Mouse (Mus musculus) thymus, adult 18-20 months (tissue): ENCODE results near the gene Pik3c2g.

ENCODE experiments used
- DNase-seq, 2 experiments: peaks; one replicate each; pipeline ENCODE4 v3.0.0; 2022; ENCODE audit warnings: mixed read lengths in 2 of 2

Gene Pik3c2g

DNA sequence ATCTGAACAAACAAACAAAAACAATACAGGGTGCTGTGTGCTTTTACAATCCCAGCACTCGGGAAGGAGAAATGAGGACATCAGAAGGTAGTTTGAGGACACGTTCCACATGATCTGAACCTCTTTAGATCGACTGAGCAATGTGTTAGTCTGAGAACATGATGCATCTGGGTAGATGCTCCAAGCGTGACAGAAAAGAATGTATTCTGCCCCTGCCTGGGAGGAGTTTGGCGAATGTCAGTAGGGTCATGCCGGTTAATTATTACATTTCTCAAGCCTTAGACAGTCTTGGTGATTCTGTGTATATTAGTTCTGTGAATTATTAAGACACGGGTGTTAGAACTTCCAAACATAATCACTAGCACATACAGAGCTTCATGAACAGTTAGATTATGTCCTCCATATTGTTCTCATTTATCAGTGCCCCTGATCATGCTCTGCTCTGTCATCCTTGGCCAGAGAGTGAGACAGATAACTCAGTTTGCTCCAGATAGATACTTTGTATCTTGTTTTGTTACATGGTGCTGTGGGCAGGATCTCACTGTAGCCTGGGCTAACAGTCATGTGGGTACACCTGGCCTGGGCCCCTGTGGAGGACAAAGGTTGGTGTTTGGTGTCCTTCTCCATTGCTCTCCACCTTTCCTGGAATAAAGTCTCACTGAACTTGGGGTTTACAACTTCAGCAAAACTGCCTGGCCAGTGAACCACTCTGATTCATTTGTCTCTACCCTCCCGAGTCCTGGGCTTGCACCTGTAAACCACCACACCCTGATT is 360.3 kb downstream of the Pik3c2g start:
- no peak for DNase-seq

DNA sequence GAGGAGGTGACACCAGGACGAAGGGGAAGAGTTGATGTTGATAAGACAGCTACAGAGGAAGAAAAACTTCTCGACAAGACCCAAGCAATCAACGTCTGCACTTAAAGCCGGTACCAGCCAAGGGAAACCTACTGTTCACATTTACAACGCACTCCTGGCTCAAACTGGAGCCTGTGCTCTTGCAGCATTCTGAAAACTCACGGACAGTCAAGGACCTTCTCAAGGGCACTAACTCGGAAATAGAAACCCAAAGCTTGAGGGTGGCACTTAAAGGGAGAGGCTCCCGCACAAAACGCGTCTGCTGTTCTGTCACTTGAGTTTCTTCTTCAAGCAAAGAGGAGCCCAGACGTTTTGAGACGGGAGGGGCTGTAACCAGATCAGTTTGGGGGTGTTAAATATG is 366.6 kb downstream of the Pik3c2g start:
- DNase-seq, result no peak

DNA sequence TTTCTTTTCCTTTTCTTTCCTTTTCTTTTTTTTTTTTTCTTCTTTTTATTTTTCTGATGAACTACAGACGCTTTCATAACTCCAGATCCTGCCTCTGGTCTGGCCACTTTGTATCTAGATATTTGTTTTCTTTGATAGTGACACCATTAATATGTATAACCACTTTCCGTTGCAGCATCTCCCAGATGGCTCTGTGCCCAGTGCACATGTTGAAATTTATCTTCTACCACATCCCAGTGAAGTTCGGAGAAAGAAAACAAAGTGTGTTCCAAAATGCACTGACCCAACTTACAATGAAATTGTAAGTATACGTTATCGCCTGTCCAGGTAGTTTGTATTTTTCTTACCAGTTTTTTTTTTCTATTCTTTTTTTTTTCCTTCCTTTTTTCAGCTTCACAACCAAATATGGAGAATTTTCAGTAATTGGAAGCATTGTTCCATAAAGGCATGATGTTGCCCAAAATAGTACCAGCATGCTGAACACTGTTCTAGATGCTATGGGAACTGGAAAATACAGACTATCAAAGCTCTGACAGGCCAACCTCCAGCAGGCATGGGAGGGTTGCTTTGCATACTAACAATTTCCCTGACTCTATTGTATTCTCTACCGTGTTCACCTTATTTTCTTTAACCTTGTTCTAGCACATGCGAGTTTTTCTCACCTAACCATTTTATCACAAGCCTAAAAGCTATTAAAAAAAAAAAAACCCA is 370.7 kb downstream of the Pik3c2g start:
- DNase-seq, result no peak

DNA sequence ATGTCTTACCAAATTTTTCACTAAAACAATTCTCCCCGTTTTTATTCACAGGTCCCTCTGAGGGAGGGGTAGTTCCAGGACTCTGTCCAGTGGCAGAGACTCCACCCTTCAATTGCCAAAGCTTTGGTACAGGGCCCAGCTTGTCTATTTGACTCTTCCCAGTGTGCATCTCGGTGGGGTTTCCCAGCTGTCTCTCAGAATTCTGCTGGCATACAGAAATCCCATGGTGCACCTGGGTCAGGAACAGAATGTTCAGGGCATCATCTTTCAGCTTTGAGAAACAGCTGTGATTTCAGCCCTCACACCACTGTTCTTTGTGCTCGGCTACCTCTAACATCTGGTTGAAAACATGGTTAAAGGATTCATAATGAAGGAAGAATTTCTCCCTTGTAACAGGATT is 376.8 kb downstream of the Pik3c2g start:
- no peak for DNase-seq

DNA sequence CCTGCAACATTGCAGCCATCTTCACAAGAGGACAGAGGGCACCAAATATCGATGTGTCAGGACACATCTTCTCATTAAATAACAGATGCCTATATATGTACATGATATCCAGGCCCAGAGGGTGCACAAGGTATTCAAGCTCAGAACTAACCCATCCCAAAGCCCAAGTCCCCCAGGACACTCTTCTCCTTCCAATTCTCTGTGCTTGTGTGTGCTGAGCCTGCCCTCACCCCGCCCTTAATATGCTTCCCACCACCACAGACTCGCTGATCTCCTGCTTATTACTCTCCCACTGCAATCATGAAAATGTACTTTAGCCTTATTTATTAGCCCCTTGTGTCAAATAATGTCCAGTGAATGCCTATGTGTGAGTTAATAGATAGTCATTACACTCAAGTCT is 377.9 kb downstream of the Pik3c2g start:
- no peak for DNase-seq

DNA sequence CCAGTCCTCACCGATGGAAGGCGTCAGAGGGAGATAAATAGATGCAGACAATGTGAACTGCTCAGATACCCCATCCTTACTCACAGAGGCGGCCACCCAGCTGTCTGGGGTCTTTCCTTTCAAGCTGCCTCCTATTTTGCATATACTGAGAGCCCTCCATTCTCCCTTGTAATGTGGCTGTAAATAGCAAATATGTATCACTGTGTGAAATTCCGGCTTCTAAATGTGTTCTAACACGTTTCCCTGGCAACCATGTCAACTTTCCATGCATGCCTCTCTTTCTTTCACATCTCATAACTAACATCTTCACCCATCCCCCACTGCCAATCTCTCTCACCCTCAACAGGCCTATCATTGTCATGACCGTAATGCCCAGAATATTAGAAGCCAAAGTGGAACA is 379.7 kb downstream of the Pik3c2g start:
- DNase-seq, result no peak

DNA sequence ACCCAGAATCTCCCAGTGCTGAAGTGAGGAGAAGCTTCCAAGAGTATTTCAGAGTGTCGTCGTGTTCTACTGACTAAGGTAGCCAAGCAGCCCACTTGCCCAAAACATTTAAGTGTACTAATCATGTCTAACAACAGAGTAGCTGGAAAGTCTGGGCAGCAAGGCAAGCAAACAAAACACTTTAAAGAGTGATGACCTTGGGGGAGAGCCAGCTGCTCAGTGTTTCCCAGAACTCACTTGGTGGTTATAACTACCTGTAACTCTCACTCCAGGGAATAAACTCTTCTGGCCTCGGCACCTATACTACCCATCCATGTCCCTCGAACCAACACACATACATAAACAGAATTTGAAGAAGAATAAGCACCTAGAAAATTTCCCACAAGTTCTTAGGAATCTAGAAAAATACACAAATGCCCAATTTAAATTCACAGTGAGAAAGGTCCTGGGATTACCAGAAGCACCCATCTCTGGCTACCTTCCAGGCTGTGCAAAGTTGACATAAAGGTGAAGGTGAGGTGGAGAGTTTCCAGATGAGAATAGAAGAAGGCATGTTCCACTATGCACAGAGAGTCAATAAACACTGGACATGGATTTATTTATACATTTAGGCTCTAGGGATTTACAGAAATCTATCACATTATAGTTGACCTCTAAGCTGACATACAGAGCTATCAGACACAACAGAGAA is 384.7 kb downstream of the Pik3c2g start:
- no peak for DNase-seq

DNA sequence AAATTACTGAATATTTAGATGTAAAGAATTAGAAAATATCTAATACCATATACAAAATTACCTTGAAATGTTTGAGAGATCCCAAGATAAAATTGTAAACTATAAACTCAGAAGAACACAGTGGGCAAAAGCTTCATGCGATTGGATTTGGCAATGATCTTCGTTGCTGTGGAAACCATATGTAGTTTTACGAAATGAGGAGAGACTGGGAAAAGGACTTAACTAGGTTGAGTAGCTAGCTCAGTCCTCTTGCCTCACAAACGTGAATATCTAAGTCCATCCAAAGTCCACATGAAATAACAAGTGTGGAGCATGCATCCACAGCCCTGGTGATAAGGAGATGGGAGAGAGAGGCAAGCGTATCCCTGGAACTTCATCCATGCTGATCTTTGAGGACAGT is 387.6 kb downstream of the Pik3c2g start:
- DNase-seq, result no peak

DNA sequence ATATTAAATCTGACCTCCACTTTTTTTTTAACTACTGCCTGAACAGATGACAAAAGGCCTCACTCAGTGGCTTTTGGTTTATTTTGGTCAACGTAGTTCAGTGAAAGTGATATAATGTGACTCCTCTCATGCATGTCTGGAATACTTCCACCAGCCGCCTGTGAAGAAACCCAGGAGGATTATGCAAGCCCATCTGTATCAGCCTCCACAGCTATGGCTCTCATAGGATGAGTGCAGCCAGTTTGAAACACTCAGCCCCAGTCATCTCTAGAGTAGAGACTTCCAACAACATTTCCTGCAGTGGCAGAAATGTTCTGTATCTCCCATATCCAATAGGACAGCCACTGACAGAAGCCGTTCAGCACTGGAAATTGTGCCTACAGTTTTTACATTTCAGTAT is 391.1 kb downstream of the Pik3c2g start:
- no peak for DNase-seq

DNA sequence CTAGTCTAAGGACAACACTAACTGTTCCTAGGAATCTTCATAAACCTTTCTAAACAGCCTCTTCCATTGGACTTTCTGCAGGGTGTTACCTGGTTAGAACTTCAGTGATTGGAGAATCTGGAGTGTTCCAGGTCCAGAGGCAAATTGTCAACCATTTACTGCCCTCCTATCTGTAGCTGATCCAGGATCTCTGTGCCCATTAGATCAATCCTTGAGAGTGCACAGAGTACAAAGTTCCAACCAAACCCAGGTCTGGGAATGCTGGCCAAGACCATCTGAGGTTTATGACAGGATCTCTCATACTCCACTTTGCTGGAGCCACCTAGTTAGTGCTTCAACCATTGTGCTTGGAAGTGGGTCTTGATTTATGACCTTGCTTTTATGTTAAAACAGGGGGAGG is 394.0 kb downstream of the Pik3c2g start:
- no peak for DNase-seq

DNA sequence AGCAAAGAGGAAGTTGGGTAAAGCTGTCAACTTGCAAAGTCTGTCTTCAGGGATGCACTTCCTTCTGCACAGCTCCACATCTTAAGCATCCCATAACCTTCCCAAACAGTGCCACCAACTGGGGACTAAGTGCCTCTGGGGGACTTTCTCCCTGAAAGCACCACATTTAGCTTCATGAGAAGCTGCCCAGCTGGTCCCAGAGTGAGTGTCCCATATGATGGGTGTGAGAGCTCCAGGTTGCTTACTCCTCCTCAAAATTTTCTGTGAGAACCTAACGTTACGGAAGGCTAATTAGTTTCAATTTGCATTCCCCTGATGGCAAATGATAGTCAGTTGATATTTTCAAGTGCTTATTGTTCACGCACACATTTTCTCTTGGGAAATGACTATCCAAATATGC is 397.0 kb downstream of the Pik3c2g start:
- no peak for DNase-seq

DNA sequence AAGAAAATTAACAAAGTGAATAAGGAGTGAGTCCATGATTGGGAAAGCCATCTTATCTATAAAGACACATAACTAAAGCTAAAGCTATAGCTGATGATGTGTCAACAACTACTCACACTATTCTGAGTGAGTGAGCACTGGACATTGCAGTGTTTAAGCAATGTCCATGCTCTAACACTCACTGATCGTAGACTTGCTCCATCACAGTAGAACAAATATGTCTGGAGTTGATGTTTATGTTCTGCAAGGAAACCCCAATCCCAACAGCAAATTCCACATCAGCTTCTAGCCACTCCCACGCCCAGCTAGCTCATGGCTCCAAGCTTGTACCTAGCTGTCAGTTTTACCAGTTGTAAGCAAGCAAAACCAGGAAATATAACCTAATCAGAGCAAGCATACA is 399.5 kb downstream of the Pik3c2g start:
- no peak for DNase-seq

DNA sequence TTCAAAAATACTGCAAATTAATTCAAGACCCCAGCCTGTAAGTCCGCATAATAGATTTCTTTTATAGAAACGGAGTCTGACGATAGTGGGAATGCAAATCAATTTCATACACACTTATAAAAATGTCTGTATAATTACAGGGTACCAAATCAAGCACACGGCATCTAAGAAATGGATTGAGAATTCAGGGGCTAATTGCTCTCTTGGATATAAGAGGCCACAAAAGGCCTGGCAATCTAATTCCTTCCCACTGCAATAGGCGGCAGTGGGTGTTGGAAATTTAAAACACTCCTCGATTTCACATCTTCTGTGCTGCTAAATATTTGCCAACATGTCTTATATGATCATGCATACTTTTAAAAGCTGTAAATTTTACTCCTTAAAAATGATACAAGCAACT is 402.1 kb downstream of the Pik3c2g start:
- DNase-seq, result no peak

DNA sequence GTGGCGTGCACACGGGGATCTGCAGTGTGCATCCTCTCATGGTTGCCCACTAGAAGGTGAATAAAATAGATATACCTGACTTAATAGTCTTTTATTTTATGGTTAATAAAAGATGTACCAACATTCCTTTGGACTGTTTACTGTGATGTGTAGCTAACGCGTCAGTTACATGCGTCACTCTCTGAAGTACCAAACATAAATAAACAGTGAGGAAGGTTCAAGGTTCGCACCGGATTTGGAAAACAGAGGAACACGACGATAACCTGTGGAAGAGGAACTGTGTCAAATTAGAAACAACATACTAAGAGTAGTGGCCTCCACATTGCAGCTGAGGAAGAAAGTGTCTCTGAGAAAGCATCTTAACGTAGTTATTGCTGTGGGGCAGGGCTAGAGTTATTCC is 402.6 kb downstream of the Pik3c2g start:
- no peak for DNase-seq

DNA sequence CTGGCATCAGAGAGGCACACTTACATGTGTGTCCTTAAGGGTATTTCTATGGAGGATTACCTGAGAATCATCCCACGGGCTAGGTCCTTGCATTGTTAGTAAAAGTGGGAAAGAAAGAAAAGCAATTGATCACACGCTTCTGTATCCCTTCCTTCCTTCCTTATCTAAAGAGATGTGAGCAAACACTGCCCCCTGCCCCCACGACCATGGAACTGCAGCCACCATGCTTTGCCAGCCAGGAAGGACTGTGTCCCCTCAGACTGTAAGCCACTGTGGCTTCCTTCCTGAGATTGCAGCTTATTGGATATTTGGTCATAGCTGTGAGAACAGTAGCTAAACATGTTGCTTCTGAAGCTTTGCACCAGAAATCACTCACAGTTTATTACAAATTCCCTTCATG is 418.2 kb downstream of the Pik3c2g start:
- no peak for DNase-seq
